Mouse (Mus musculus) embryo, embryonic 9.5 days (tissue): ENCODE results near the gene Gbf1.

ENCODE experiments used
- DNase-seq: peaks from one replicate; pipeline ENCODE4 v3.0.0-alpha.2; 2017; ENCODE audit errors: extremely low spot score

Gbf1 gene

DNA sequence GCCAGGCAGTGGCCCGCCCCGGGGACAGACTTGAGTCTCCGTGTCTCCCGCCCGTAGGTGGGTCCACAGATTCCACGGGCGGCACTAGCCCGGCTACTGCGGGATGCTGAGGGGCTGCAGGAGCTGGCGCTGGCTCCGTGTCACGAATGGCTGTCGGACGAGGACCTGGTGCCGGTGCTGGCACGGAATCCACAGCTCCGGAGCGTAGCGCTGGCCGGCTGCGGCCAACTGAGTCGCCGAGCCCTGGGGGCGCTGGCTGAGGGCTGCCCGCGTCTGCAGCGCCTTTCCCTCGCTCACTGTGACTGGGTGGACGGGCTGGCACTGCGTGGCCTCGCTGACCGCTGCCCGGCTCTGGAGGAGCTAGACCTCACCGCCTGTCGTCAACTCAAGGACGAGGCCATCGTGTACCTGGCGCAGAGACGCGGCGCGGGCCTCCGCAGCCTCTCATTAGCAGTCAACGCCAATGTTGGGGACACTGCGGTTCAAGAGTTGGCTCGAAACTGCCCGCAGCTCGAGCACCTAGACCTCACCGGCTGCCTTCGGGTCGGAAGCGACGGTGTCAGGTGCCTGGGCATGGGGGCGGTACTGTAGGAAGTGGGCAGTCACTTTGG, 176.8 kb downstream of the Gbf1 start:
- DNase-seq = no peak

DNA sequence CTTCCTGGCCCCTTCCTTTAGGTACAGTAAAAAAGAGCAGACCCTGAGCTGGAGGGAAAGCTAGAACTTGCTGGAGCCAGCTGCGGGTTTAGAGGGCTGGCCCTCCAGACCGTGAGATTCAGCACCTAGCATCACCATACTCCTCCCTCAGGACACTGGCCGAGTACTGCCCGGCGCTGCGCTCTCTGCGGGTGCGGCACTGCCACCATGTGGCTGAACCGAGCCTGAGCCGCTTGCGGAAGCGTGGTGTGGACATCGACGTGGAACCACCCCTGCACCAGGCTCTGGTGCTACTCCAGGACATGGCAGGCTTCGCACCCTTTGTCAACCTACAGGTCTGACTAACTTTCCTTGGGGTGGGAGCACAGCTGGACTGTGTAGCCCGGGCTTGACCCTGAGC, 177.6 kb downstream of the Gbf1 start:
- DNase-seq = peak; percentile 82

DNA sequence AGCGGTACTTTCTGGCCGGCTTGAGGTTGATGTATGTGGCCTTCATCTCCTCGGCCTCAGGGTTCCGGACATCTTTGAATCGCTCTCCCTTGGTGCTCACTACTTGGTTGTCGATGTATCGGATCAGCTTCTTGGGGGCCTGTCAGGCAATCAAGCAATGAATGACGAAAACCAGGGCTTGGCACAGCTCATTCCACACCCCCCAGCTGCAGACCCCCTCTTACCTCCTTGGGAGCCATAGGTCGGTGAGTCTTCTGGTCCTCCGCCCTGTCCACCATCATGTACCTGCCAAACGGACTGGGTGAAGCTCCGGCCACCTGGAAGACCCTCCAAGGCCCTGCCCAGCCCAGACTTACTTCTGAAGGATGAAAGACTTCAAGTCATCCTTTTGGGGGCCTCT, 178.4 kb downstream of the Gbf1 start:
- no peak for DNase-seq

DNA sequence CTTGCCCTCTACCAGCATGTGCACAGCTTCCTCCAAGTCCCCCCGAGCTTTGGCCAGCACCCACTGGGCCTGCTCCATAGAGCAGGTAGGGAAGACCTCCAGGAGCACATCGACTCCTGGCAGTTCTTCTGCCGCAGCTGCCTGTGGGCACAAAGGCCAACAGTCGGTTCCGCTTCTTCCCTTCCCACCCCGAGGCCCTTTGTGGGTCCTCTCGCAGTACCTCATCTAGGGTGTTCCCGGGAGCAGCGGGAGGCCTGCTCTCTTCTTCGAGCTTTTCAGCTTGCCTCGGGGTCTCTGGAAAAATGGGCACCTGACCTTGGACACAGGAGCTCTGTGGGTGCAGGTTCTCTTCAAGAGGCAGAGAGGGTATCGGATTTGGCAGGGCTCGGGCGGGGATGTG, 179.0 kb downstream of the Gbf1 start:
- no peak for DNase-seq

- no peak for DNase-seq
These were observed 179.6 kb downstream of the Gbf1 start for GRCm38 (mm10) chr19:46331936-46332335.

GRCm38 (mm10) chr19:46332721-46333339, 180.5 kb downstream of the Gbf1 start:
- DNase-seq = no peak

DNA sequence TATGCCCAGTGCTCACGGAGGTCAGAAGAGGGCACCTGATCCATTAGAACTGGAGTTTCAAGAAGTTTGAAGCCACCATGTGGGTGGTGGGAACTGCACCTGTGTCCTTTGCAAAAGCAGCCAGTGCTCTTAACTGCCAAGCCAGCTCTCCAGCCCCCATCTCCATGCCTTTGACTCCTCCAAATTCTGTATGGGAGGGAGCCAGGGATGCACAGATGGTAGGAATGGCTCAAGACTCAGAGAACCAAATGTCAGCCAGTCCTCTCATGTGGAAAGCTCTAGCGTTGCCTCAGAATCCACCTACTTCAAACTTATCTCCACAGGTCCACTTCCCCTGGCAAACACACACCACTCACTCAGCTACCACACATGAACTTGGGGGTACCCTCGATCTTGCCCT, 181.6 kb downstream of the Gbf1 start:
- DNase-seq = no peak
